Mouse (Mus musculus) lung, postnatal 0 days (tissue): ENCODE measurements around the gene Aldh1b1. TPM values are rescaled to one million over a fixed set of nuclear protein-coding genes. Genes with fewer than 3 reads are reported as not detected.

Experiments
- ATAC-seq: fragments of 200-750 bp; cut with Nextera tagmentation; 2 replicates; pipeline ENCODE4 v1.8.0; 2017; ENCODE audit warnings: moderate library complexity
- DNase-seq: peaks from one replicate; pipeline ENCODE4 v3.0.0-alpha.2; 2016; ENCODE audit warnings: low spot score
- H3K27ac ChIP-seq: fragments of 300-500 bp; sonication (generic); 2 replicates; pipeline ENCODE4 v1.5.1; 2014; ENCODE audit warnings: antibody characterized with exemption, mild to moderate bottlenecking, low read length, mixed read lengths
- H3K27me3 ChIP-seq: fragments of 300-500 bp; sonication (generic); replicated peaks from 2 replicates; pipeline ENCODE4 v1.6.1; 2014; ENCODE audit warnings: low read length, mixed read lengths; ENCODE audit not compliant: insufficient read depth
- H3K36me3 ChIP-seq: fragments of 300-500 bp; sonication (generic); 2 replicates; pipeline ENCODE4 v1.6.1; 2014; ENCODE audit warnings: low read length, mixed read lengths; ENCODE audit not compliant: insufficient read depth
- H3K4me1 ChIP-seq: fragments of 300-500 bp; sonication (generic); 2 replicates; pipeline ENCODE4 v1.6.1; 2014; ENCODE audit warnings: antibody characterized with exemption, low read depth, low read length, mixed read lengths; ENCODE audit not compliant: insufficient read depth
- H3K4me2 ChIP-seq: fragments of 300-500 bp; sonication (generic); replicated peaks from 2 replicates; pipeline ENCODE4 v1.6.1; 2014; ENCODE audit warnings: low read depth, mild to moderate bottlenecking, low read length, moderate library complexity, mixed read lengths
- H3K4me3 ChIP-seq: fragments of 300-500 bp; sonication (generic); 2 replicates; pipeline ENCODE4 v1.5.1; 2014; ENCODE audit warnings: low read depth, low read length
- H3K9ac ChIP-seq: fragments of 300-500 bp; sonication (generic); replicated peaks from 2 replicates; pipeline ENCODE4 v1.6.1; 2014; ENCODE audit warnings: low read depth, mild to moderate bottlenecking
- H3K9me3 ChIP-seq: fragments of 300-500 bp; sonication (generic); 2 replicates; pipeline ENCODE4 v1.6.1; 2016; ENCODE audit warnings: low read length, mixed read lengths
- CTCF ChIP-seq: IDR thresholded peaks from 2 replicates; pipeline ENCODE4 v1.5.1; 2016; ENCODE audit warnings: antibody characterized with exemption, mild to moderate bottlenecking
- EP300 ChIP-seq: IDR thresholded peaks from 2 replicates; pipeline ENCODE4 v1.6.1; 2016; ENCODE audit warnings: antibody characterized with exemption, mild to moderate bottlenecking, control low read depth
- WGBS: fragments of 180-500 bp; shearing (Covaris S2); extraction: QIAGEN DNeasy Blood & Tissue Kit; methylation state at CpG from one replicate; pipeline ENCODE4 v1.1.7; 2014; 5-methylcytosine and 5-hydroxymethylcytosine counted together
- polyA plus RNA-seq: library from polyadenylated mRNA; unstranded; fragments of >200 nt; fragmentation: Nextera tagmentation; extraction: Ambion mirVana; gene quantifications from 2 replicates; pipeline ENCODE4 v1.2.1, GENCODE M21; 2015

Aldh1b1 gene
- polyA plus RNA-seq, 1 experiment from 2014 or later: 3.7 TPM

DNA sequence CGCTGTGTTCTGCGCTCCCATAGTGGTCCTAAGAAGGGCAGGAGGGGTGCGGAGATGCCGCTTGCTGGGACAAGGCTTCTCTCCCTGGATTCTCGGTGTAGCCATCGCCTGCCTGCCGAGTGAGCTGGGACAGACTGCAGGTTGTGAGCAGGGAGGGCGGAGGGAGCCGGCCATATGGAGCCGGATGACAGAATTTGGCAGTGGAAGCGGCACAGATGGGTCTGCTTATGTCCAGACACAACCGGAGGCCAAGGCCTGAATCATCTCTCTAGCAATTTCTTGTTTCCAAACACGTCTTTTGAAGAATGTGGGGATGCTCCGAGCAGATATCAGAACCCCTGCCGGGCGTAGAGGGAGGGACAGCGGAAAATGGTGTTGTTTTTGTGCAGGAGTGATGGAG is 42.9 kb upstream of the Aldh1b1 start:
- peak; percentile 90 for DNase-seq
- peak; percentile 86 for ATAC-seq
- WGBS: 49% methylated on average over 17 of the region's 17 CpGs
- Histone ChIP-seq H3K9me3 (no peaks in the 10 kb centered on the region), H3K4me2 (no peak overlapping the region), H3K27me3 (no peaks in the 10 kb centered on the region), H3K36me3 (no peaks in the 10 kb centered on the region), H3K9ac (no peak overlapping the region), H3K4me3 (no peak overlapping the region), H3K27ac (no peak overlapping the region), H3K4me1 (peaks cover 8% of the 10 kb centered on the region; the same call in 1 of the 2 replicates)
- TF ChIP-seq EP300 (no peak), CTCF (peak; percentile 31)

GRCm38 (mm10) chr4:45757941-45758340 is 40.9 kb upstream of the Aldh1b1 start:
- H3K27me3 ChIP-seq: no peaks in the 10 kb centered on the region
- H3K9ac ChIP-seq: no peak overlapping the region
- no peaks in the 10 kb centered on the region for H3K36me3 ChIP-seq
- DNase-seq: no peak
- H3K4me1 ChIP-seq: peaks cover 7% of the 10 kb centered on the region; the same call in 1 of the 2 replicates
- no peak for ATAC-seq
- no peak overlapping the region for H3K4me2 ChIP-seq
- no peaks in the 10 kb centered on the region for H3K9me3 ChIP-seq
- H3K27ac ChIP-seq: no peak overlapping the region
- WGBS: 51% methylated on average over 5 of the region's 5 CpGs
- H3K4me3 ChIP-seq: no peak overlapping the region
- no peak for TF ChIP-seq EP300
- TF ChIP-seq CTCF: no peak

- no peak overlapping the region for H3K9ac ChIP-seq
- no peak overlapping the region for H3K27ac ChIP-seq
- H3K9me3 ChIP-seq: no peaks in the 10 kb centered on the region
- no peak for DNase-seq
- H3K4me2 ChIP-seq: no peak overlapping the region
- no peak for ATAC-seq
- TF ChIP-seq EP300 (no peak), CTCF (no peak)
- no peak overlapping the region for H3K4me3 ChIP-seq
- H3K36me3 ChIP-seq: no peaks in the 10 kb centered on the region
- H3K4me1 ChIP-seq: no peaks in the 10 kb centered on the region; the same call in 1 of the 2 replicates
- H3K27me3 ChIP-seq: no peaks in the 10 kb centered on the region
- 57% methylated on average over 7 of the region's 8 CpGs for WGBS
Observed at GRCm38 (mm10) chr4:45759411-45759810, 39.4 kb upstream of the Aldh1b1 start.

DNA sequence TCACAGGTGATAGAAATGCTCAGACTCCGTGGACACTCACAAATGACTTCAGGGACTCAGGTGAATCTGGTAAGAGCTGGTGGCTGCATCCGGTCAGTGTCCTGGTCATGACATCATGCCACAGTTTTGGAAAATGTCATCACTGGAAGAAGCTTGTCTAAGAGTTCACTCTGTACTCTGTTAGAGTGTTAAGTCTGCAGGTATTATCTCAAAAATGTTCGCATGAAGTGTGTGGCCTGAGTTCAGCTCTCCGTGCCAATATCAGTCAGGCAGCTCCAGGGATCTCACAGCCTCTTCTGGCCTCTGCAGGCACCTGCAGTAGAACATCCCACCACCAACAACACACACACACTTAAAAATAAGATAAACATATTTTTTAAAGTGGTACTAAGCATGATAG is 36.2 kb upstream of the Aldh1b1 start:
- Histone ChIP-seq H3K4me1 (peaks cover 3% of the 10 kb centered on the region; the same call in 1 of the 2 replicates), H3K4me2 (no peak overlapping the region), H3K27me3 (0 out of 2 replicates have a peak, but pooled peaks cover 5% of the 10 kb centered on the region), H3K9me3 (no peaks in the 10 kb centered on the region), H3K36me3 (no peaks in the 10 kb centered on the region), H3K27ac (no peak overlapping the region), H3K9ac (no peak overlapping the region), H3K4me3 (no peak overlapping the region)
- WGBS: 68% methylated on average over 4 of the region's 4 CpGs
- no peak for TF ChIP-seq EP300
- no peak for TF ChIP-seq CTCF
- ATAC-seq: no peak
- DNase-seq: no peak

DNA sequence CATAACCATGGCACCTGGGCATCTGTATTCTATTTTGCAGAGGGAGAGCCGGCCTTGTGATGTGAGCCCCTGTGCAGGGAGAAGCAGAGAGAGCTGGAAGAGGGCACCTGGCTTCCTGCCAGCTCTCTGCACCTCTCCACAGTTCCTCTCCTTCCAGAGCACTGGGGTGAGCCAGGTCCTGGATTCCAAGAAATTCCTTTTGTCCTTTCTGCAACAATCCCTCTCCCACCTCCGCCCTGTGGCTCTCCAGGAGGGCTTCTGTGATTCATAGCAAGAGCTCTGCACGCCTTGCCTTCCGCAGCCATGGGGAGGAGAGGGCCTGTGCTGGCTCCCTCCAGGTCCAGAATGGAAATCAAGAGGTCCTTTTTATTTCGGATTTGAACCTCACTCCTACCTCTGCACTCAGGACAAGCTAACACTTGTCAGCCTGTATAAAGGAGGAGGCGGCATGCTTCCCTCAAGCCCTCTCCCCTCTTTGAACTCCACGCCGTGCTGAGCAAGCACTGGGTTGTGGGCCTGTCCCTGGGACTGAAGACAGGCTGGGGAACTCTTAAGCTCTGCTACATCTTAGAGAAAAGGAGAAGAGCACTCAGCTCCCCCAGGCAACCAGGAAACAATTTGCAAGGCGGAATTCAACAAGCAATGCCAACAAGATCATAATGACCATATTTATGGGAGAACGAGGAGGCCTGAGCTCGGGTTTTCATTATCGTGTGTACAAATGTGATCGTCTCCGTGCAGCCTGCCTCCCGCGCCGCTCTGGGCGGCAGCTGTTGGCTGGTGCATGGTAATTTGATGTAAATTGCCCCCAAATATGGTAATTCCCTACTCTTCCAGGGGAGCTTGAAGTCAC is 35.3 kb upstream of the Aldh1b1 start:
- Histone ChIP-seq H3K4me2 (peak overlapping the region; percentile 38), H3K4me3 (0 out of 2 replicates have a peak overlapping the region, but pooled peaks have one; percentile 0), H3K4me1 (peaks cover 3% of the 10 kb centered on the region; the same call in 1 of the 2 replicates), H3K36me3 (no peaks in the 10 kb centered on the region), H3K27me3 (0 out of 2 replicates have a peak, but pooled peaks cover 5% of the 10 kb centered on the region), H3K27ac (no peak overlapping the region), H3K9me3 (no peaks in the 10 kb centered on the region), H3K9ac (no peak overlapping the region)
- TF ChIP-seq CTCF (no peak), EP300 (no peak)
- ATAC-seq: no peak
- WGBS: 20% methylated on average over 18 of the region's 18 CpGs
- DNase-seq: peak; percentile 29

DNA sequence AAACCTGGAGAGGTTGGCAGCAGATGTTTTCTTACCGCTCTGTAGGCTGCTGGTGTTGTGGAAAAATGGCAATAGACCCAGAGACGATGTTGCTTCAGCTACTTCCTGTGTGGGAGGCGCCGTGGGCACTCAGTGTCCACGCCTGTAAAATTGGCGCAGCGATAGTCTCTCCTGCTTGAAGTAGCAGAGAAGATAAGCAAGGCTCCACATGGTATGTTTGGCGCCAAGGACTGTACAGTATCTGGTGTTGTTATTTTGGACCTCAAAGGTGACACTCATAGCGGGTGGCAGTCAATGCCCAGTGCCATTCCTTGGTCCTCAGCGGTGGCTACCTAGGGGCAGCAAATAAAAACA is 34.7 kb upstream of the Aldh1b1 start:
- no peak for TF ChIP-seq CTCF
- TF ChIP-seq EP300: no peak
- Histone ChIP-seq H3K36me3 (no peaks in the 10 kb centered on the region), H3K9me3 (no peaks in the 10 kb centered on the region), H3K27ac (no peak overlapping the region), H3K4me2 (peak overlapping the region; percentile 38), H3K4me3 (0 out of 2 replicates have a peak overlapping the region, but pooled peaks have one; percentile 0), H3K27me3 (0 out of 2 replicates have a peak, but pooled peaks cover 5% of the 10 kb centered on the region), H3K9ac (no peak overlapping the region), H3K4me1 (peaks cover 3% of the 10 kb centered on the region; the same call in 1 of the 2 replicates)
- DNase-seq (peak; percentile 26), ATAC-seq (no peak)
- 19% methylated on average over 10 of the region's 10 CpGs for WGBS
